Mouse (Mus musculus) liver, adult 2 months (tissue): Measurements from ENCODE around the gene Acy3. TPM values are rescaled to one million over a fixed set of nuclear protein-coding genes. Genes with fewer than 3 reads are reported as not detected.

Source experiments
- DNase-seq: peaks from one replicate; pipeline ENCODE4 v3.0.0-alpha.2; 2011; ENCODE audit warnings: low read depth, low spot score; ENCODE audit errors: extremely low read depth
- H3K27ac ChIP-seq: fragments of 200-500 bp; replicated peaks from 2 replicates; pipeline ENCODE4 v1.5.1; 2012; ENCODE audit warnings: low read depth, mild to moderate bottlenecking, control low read depth, inconsistent platforms, low read length; ENCODE audit not compliant: insufficient read depth
- H3K27me3 ChIP-seq: fragments of 200-500 bp; 2 replicates; pipeline ENCODE4 v1.6.1; 2012; ENCODE audit warnings: mild to moderate bottlenecking, moderate library complexity, low read length, inconsistent platforms; ENCODE audit not compliant: control insufficient read depth, insufficient read depth
- H3K36me3 ChIP-seq: fragments of 200-500 bp; 2 replicates; pipeline ENCODE4 v1.6.1; 2012; ENCODE audit warnings: low read length, inconsistent platforms; ENCODE audit not compliant: control insufficient read depth, insufficient read depth
- H3K4me1 ChIP-seq: fragments of 200-500 bp; 2 replicates; pipeline ENCODE4 v1.6.1; 2011; ENCODE audit warnings: low read length; ENCODE audit not compliant: control insufficient read depth, insufficient read depth
- H3K4me3 ChIP-seq: fragments of 200-500 bp; 2 replicates; pipeline ENCODE4 v1.5.1; 2011; ENCODE audit warnings: low read depth, mild to moderate bottlenecking, control low read depth, low read length, moderate library complexity; ENCODE audit not compliant: insufficient read depth
- H3K79me2 ChIP-seq: fragments of 200-500 bp; 2 replicates; pipeline ENCODE4 v1.6.1; 2012; ENCODE audit warnings: inconsistent platforms, mild to moderate bottlenecking, low read length, moderate library complexity; ENCODE audit not compliant: control insufficient read depth, insufficient read depth
- H3K9ac ChIP-seq: fragments of 200-500 bp; 2 replicates; pipeline ENCODE4 v1.6.1; 2012; ENCODE audit warnings: low read depth, mild to moderate bottlenecking, control low read depth, inconsistent platforms, low read length
- CTCF ChIP-seq: fragments of 200-500 bp; IDR thresholded peaks from 2 replicates; pipeline ENCODE4 v1.5.1; 2011; ENCODE audit warnings: low read depth, low read length, control low read depth
- POLR2A ChIP-seq: fragments of 200-500 bp; IDR thresholded peaks from 2 replicates; pipeline ENCODE4 v1.6.1; 2011; ENCODE audit warnings: low read length, control low read depth; ENCODE audit not compliant: insufficient read depth; ENCODE audit errors: extremely low read depth
- WGBS: fragments of 180-500 bp; shearing (Covaris S2); methylation state at CpG from one replicate; pipeline ENCODE4 v1.1.7; 2018; 5-methylcytosine and 5-hydroxymethylcytosine counted together
- polyA plus RNA-seq: library from polyadenylated mRNA; depleted of rRNA; stranded (reverse); fragments of >200 nt; gene quantifications from 2 replicates; pipeline ENCODE4 v1.2.3, GENCODE M21; 2012
- total RNA-seq: library from RNA; depleted of rRNA; stranded (reverse); fragments of >200 nt; gene quantifications from 2 replicates; pipeline ENCODE4 v1.2.3, GENCODE M21; 2014

Acy3 gene
- total and polyA plus RNA-seq, 2 experiments: 44.3 to 232 TPM

DNA sequence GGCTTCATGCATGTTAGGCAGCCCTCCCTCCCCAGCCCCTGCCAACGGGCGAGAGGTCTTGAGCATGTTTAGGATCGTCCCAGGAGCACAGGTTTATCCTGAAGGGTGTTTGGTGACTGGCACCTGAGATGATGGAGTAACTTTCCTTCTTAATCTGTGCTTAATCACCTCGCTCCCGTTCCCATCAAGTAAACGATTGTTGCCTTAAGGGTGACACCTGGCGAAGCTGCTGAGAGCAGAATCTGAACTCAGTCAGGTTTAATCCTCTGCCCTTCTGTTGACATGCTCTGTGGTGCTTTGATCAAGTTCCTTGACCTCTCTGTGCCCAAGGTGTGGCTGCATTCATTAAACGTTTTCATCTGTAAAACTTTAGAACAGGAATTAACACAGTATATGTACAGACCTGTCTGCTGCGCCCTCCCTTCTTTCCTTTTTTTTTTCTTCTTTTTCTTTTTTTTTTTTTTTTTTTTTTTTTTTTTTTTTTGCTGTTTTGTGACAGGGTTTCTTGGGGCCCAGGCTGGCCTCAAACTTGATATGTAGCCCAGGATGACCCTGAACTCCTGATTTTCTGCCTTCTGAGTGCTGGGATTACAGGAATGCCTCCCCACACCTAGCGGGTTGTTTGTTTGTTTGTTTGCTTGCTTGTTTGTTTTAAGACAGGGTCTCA is 31.7 kb downstream of the Acy3 start:
- WGBS: 83% methylated on average over 10 of the region's 10 CpGs
- Histone ChIP-seq H3K4me1 (peaks cover 20% of the 10 kb centered on the region), H3K27ac (peak overlapping the region; percentile 26; the same call in 1 of the 2 replicates), H3K36me3 (no peaks in the 10 kb centered on the region), H3K79me2 (no peaks in the 10 kb centered on the region), H3K4me3 (no peak overlapping the region), H3K27me3 (no peaks in the 10 kb centered on the region), H3K9ac (no peak overlapping the region)
- TF ChIP-seq CTCF (no peak), POLR2A (no peak)
- DNase-seq: no peak

DNA sequence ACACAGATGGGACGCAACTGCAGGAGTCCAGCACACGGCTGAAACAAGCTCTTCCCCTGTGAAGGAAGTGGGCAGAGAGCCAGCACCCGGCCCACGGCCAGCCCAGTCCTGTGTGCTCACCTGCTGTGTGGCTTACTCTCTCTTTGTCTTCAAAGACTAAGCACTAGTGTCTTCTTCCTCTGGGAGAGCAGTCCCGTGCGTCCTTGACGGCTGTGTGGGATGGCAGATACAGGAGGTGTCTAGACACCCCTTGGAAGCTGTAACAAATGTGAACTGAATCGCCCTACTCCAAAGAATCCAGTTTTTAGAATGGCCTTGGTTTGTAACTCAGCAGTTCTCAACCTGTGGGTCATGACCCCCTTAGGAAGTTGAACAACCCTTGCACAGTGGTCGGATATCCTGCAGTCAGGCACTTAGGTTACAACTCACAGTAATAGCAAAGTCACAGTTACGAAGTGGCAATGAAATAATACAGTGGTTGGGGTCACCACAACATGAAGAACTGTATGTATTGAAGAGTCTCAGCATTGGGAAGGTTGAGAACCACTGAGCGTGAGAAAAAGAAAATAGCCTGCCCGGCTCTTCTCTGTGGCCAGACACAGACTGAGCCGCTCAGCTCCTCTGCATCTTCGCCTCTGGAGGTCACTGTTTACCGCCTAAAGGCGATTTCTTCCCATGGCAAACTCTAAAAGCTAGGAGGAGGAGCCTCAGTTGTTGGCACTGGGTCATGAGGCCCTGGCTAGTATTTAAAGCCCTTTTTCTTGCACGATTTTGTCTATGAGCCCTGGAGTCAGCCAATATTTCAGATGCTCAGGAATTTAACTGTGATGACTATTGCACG is 32.6 kb downstream of the Acy3 start:
- H3K36me3 ChIP-seq: no peaks in the 10 kb centered on the region
- H3K27ac ChIP-seq: peak overlapping the region; percentile 80
- H3K4me1 ChIP-seq: peaks cover 26% of the 10 kb centered on the region
- no peaks in the 10 kb centered on the region for H3K79me2 ChIP-seq
- no peak overlapping the region for H3K4me3 ChIP-seq
- peak overlapping the region; percentile 20; the same call in 1 of the 2 replicates for H3K9ac ChIP-seq
- DNase-seq: peak; percentile 84
- WGBS: 16% methylated on average over 18 of the region's 18 CpGs
- TF ChIP-seq POLR2A: no peak
- TF ChIP-seq CTCF: peak; percentile 89
- H3K27me3 ChIP-seq: no peaks in the 10 kb centered on the region

DNA sequence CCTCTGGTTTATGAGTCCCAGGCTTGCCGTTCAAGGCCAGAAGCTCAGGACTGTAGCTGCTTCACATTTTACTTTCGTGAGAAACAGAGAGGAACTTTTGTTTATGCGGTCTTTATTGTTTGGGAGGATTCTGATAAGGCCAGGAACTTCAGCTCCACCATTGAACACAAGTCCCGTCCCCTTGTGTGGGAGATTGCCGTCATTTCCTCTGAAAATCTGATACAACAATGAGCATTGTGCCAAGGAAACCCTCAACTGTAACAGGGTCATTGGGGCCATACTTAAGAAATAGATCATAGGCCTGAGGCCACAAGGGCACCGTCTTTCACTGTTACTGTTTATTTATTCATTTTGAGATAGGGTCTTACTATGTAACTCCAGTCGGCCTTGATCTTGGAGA is 36.8 kb downstream of the Acy3 start:
- H3K27me3 ChIP-seq: no peaks in the 10 kb centered on the region
- H3K9ac ChIP-seq: no peak overlapping the region
- H3K36me3 ChIP-seq: no peaks in the 10 kb centered on the region
- H3K27ac ChIP-seq: peak overlapping the region; percentile 90
- WGBS: 80% methylated on average over 7 of the region's 7 CpGs
- H3K4me3 ChIP-seq: no peak overlapping the region
- TF ChIP-seq POLR2A (no peak), CTCF (no peak)
- no peak for DNase-seq
- peaks cover 33% of the 10 kb centered on the region for H3K4me1 ChIP-seq
- no peaks in the 10 kb centered on the region for H3K79me2 ChIP-seq

DNA sequence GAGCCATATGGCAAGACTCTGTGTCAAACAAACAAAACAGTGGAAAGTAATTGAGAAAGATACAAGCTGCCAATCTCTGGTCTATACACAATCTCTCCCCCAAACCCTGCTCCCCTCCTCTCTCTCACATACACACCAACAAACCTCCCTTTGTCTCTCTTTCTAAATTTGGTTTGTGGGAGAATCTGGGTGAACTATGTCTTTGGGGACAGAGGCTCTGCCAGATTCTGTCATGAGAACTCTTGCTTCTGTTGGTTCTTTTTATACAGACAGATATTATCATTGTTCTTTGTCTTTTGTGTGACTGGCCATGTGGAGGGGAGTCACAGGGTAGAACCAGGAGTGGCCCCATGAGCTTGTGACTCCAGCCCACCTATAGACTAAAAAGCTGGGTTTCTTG is 41.2 kb downstream of the Acy3 start:
- DNase-seq: no peak
- Histone ChIP-seq H3K79me2 (no peaks in the 10 kb centered on the region), H3K4me3 (no peak overlapping the region), H3K4me1 (peaks cover 16% of the 10 kb centered on the region), H3K27me3 (no peaks in the 10 kb centered on the region), H3K27ac (no peak overlapping the region), H3K9ac (no peak overlapping the region), H3K36me3 (no peaks in the 10 kb centered on the region)
- no peak for TF ChIP-seq POLR2A
- TF ChIP-seq CTCF: no peak

DNA sequence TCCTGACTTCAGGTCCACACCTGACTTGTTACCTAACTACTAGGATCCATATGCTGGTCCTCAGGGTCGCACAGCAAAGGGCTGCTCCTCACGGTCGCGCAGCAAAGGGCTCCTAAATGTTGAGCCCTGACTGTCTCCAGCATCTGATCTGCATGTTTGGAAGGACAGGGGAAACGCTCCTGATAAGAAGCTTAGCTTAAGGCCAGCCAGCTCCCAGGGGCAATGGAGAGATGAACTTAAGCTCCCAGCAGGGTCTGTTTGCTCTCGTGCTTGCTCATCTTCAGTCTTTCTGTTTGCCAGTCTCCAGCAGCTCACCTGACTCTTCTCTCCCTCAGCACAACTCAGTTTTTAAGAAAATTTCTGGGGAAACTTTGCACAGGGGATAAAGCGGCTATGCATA is 46.3 kb downstream of the Acy3 start:
- H3K27me3 ChIP-seq: no peaks in the 10 kb centered on the region
- 56% methylated on average over 7 of the region's 7 CpGs for WGBS
- peaks cover 4% of the 10 kb centered on the region; the same call in 1 of the 2 replicates for H3K36me3 ChIP-seq
- no peak overlapping the region for H3K4me3 ChIP-seq
- no peaks in the 10 kb centered on the region for H3K79me2 ChIP-seq
- no peak overlapping the region for H3K9ac ChIP-seq
- peak overlapping the region; percentile 30 for H3K27ac ChIP-seq
- H3K4me1 ChIP-seq: peaks cover 10% of the 10 kb centered on the region; the same call in 1 of the 2 replicates
- TF ChIP-seq CTCF: no peak
- no peak for TF ChIP-seq POLR2A
- no peak for DNase-seq

DNA sequence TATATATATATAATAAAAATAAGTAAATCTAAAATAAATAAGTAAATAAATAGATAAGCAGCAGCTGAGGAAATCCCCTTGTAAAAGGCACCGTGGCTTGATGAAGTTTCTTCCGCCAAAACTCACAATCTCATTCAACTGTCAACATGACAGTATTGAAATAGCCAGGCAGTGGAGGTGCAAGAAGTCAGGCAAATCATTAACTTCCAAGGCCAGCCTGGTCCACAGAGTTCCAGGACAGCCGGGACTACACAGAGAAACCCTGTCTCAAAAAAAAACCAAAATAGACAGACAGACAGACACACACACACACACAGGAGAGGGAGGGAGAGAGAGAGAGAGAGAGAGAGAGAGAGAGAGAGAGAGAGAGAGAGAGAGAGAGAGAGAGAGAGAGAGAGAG is 46.9 kb downstream of the Acy3 start:
- TF ChIP-seq CTCF (no peak), POLR2A (no peak)
- DNase-seq: peak; percentile 95
- peaks cover 12% of the 10 kb centered on the region; the same call in 1 of the 2 replicates for H3K4me1 ChIP-seq
- WGBS: 12% methylated on average over 3 of the region's 3 CpGs
- no peaks in the 10 kb centered on the region for H3K79me2 ChIP-seq
- peaks cover 4% of the 10 kb centered on the region; the same call in 1 of the 2 replicates for H3K36me3 ChIP-seq
- no peaks in the 10 kb centered on the region for H3K27me3 ChIP-seq
- peak overlapping the region; percentile 67 for H3K27ac ChIP-seq
- H3K9ac ChIP-seq: no peak overlapping the region
- H3K4me3 ChIP-seq: no peak overlapping the region
